16 mouse cellular contexts compared by ENCODE assay signal in genomic region chr9:41761050-41761576, GRCm38 (mm10).
"Had no signal": no experiment of that assay in that cellular context is flagged by ENCODE, and none has a peak within 500 bp of the region (broad histone marks: within the 10 kb centered on the region; RNA-seq: fewer than 3 reads in every experiment).

No protein-coding gene starts in this region.

- H3K36me3 ChIP-seq: intestine, embryonic 15.5 days; limb, embryonic 13.5 days; liver, embryonic 15.5 days; lung, embryonic 15.5 days; midbrain, embryonic 15.5 days had no signal

- H3K4me2 ChIP-seq: intestine, embryonic 15.5 days; limb, embryonic 13.5 days; liver, embryonic 11.5 days; liver, embryonic 15.5 days; lung, embryonic 15.5 days; midbrain, embryonic 11.5 days; midbrain, embryonic 15.5 days had no signal

- H3K4me3 ChIP-seq: intestine, embryonic 15.5 days; layer of hippocampus, adult 2 months; limb, embryonic 13.5 days; liver, embryonic 15.5 days; lung, embryonic 15.5 days; megakaryocyte, embryonic 14.5 days; midbrain, embryonic 15.5 days had no signal

- H3K27me3 ChIP-seq: intestine, embryonic 15.5 days; limb, embryonic 13.5 days; liver, embryonic 15.5 days; lung, embryonic 15.5 days; megakaryocyte, embryonic 14.5 days; midbrain, embryonic 15.5 days had no signal

- H3K9me3 ChIP-seq: intestine, embryonic 15.5 days; liver, embryonic 15.5 days; lung, embryonic 15.5 days; midbrain, embryonic 15.5 days had no signal

- DNase-seq: kidney, adult 2 months; kidney, postnatal 36 days; lung, postnatal 14 days; right cerebral cortex, postnatal 25 days; thymus, adult 18-20 months; thymus, postnatal 14 days had no signal

- H3K27ac ChIP-seq: intestine, embryonic 15.5 days; layer of hippocampus, adult 2 months; limb, embryonic 13.5 days; liver, embryonic 15.5 days; lung, embryonic 15.5 days; macrophage; midbrain, embryonic 15.5 days had no signal

- H3K4me1 ChIP-seq: intestine, embryonic 15.5 days; liver, embryonic 15.5 days; megakaryocyte, embryonic 14.5 days had no signal

- ATAC-seq: intestine, embryonic 15.5 days; midbrain, embryonic 15.5 days had no signal

- H3K9ac ChIP-seq: intestine, embryonic 15.5 days; limb, embryonic 13.5 days; liver, embryonic 15.5 days; lung, embryonic 15.5 days; midbrain, embryonic 15.5 days had no signal
